Mouse (Mus musculus) G1E-ER4 (cell line): ENCODE measurements around the gene Vipr2. TPM values are rescaled to one million over a fixed set of nuclear protein-coding genes. Genes with fewer than 3 reads are reported as not detected.

Experiments used
- GATA1 ChIP-seq: IDR thresholded peaks from one replicate; pipeline ENCODE4 v1.8.0; 2012; ENCODE audit warnings: low read length, inconsistent platforms
- polyA plus RNA-seq: library from polyadenylated mRNA; stranded (reverse); fragments of >175 nt; gene quantifications from 2 replicates; pipeline ENCODE4 v1.2.3, GENCODE M21; 2012

Vipr2 gene
- polyA plus RNA-seq, 1 experiment = not detected

DNA sequence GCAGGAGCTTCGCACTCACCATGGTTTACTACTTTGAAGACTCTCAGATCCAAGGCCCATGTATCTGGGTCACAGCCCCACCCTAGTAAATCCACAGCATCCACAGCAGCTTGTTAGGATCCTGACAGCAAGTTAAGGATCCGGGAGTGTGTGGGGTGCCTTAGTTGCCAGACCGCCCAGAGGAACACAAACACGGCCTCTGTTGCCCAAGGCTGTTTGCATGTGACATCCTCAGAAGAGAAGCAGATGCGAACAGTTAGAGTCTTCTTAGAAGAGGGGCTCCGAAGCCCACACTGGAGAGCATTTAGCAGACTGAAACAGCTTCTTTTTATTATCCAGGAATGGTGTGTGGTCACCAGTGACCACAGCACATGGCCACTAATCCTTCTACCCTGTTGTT, 5.6 kb downstream of the Vipr2 start:
- TF ChIP-seq GATA1 = no peak

GRCm38 (mm10) chr12:116084294-116084693, 6.8 kb downstream of the Vipr2 start:
- TF ChIP-seq GATA1 = no peak

- no peak for TF ChIP-seq GATA1
These were observed 9.6 kb downstream of the Vipr2 start for GRCm38 (mm10) chr12:116086951-116087600.

DNA sequence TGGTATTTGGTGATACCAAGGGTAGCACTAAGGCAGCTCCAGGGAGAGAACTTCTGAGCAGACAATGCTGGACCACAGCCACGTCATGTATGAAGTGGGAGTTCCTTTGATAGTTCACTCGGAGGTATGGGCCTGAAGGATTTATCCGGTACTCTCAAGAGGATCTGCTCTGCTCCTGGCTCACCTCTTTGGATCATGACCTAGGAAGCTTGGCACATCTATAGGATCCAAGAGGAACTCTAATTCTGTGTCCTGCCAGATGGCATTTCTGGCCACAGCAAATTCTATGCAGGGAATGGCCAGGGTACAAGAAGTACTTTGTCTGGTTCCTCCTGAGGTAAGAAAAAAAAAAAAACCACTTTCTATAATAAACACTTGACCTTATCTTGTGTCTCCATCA, 12.3 kb downstream of the Vipr2 start:
- no peak for TF ChIP-seq GATA1

GRCm38 (mm10) chr12:116094765-116095555, 17.4 kb downstream of the Vipr2 start:
- TF ChIP-seq GATA1 = no peak

DNA sequence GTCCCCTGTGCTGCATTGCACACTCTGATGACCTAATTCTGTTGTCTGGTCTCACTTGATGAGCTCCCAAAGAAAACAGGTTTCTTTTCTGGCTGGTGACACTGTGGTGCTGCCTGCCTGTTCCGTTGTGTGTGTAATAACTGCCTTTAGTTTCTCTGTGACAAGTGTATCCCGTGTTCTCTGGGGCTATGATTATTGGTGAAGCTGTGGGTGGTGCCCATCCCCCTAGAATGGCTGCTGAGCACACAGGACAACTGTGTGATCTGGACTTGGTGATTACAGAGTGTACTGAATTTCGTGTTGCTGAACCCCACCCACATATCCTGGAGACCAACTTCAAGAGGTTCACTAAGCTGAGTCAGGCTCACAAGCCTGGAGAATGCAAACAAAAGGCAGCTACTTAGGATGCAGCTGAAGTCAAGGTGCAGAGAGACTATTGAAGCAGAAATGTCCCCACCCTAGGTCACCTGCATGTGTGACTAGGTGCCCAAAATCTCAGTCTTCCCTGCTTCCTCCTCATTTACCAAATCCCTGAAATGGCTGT, 18.9 kb downstream of the Vipr2 start:
- no peak for TF ChIP-seq GATA1

DNA sequence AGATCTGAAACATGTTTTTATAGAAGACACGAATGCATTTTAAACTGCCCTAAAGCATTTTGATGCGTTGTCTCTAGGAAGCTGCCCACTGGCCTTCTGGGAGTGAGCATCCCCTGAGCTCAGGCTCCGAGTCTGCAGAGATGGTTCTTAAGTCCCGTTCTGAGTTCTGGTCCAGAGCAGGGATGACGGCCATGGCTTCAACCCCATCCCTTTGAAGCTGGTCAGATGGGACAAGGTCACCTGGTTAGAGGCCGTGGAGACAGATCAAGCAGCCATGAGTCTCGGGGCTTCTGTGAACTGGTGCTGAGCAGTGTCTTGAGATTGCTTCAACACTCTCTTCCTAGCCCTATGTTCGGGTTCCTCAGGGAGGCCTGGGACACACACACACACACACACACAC, 19.6 kb downstream of the Vipr2 start:
- TF ChIP-seq GATA1 = no peak

DNA sequence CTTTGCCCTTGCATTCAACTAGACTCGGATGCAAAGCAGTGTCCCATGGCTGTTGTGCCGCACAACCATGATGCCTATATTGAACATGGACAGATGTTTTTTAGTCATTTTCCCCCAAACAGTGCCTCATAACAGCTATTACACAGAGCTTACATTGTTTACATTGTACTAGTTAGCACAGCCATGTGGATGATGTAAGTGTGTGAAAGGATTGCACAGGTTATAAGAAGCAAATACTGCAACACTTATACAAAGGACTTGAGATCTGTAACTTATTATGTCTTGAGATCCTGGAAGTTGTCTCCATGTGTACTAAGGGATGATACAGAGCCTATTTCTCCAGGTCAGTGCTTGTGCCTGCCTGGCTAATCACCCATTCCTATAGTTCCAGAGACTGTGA, 24.4 kb downstream of the Vipr2 start:
- TF ChIP-seq GATA1 = no peak

GRCm38 (mm10) chr12:116109451-116110353, 32.2 kb downstream of the Vipr2 start:
- no peak for TF ChIP-seq GATA1

DNA sequence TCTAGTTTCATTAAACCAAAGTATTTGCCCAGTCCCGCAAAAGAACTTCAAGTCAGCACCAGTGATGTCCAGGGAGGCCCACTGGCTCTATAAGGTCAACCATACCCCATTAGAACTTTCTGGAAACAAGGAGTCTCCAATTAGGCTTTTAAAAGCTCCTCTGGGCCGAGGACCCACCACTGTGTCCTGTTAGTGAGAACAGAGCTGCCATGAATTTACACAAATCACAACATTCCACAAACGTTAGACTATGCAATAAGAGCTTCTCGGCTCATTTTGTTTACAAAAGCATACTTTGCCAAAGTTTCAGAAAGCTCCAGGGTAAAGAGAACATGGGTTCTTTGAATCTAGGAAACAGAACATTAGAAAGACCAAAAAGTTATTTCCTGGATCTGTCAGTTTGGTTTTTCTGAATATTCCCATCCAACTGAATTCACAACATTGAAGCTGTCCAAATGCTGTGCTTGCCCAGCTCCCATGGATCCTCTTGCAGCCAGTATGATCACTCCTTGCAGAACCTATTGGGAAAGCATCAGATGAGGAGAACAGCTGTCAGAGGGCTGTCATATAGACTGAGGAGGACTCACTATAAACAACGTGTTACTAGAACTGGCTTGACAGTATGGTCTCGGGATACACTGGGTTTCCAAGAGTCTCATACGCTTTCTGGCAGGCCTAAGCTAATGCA, 33.6 kb downstream of the Vipr2 start:
- TF ChIP-seq GATA1 = no peak

- TF ChIP-seq GATA1 = no peak
These were observed 38.3 kb downstream of the Vipr2 start for GRCm38 (mm10) chr12:116115781-116116180.

- no peak for TF ChIP-seq GATA1
These were observed 38.9 kb downstream of the Vipr2 start for GRCm38 (mm10) chr12:116116455-116116854.

- TF ChIP-seq GATA1 = no peak
These were observed 39.9 kb downstream of the Vipr2 start for GRCm38 (mm10) chr12:116117352-116117929.

DNA sequence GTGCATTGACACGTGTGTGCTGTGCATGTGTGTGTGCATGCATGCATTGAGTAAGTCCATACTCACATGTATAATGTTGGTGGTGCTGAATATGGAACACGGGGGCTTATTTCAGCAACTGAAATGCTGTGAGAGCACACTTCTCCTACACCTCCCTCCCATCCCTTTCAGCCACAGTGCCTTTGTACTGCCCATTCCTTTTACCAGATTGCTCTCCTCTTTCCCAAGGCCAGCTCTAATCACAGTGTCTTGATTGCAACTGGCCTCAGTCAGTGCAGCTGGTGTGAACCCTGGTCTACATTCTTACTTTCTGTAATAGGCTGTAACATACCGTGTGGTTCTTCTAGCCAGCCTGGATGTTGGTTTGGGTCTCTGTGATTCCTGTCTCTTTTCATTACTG, 41.5 kb downstream of the Vipr2 start:
- TF ChIP-seq GATA1 = no peak

GRCm38 (mm10) chr12:116123786-116124185, 46.3 kb downstream of the Vipr2 start:
- TF ChIP-seq GATA1 = no peak
